Mouse (Mus musculus) forebrain, embryonic 12.5 days (tissue): Measurements from ENCODE around the gene Stab1. TPM values are rescaled to one million over a fixed set of nuclear protein-coding genes. Genes with fewer than 3 reads are reported as not detected.

Experiments used
- ATAC-seq: fragments of 200-750 bp; cut with Nextera tagmentation; 2 replicates; pipeline ENCODE4 v1.8.0; 2017; ENCODE audit warnings: moderate TSS enrichment; ENCODE audit not compliant: low FRiP score
- H3K27ac ChIP-seq: fragments of 300-500 bp; sonication (generic); 2 replicates; pipeline ENCODE4 v1.5.1; 2016; ENCODE audit warnings: mild to moderate bottlenecking
- H3K27me3 ChIP-seq: fragments of 300-500 bp; sonication (generic); 2 replicates; pipeline ENCODE4 v1.6.1; 2016; ENCODE audit warnings: mild to moderate bottlenecking
- H3K36me3 ChIP-seq: fragments of 300-500 bp; sonication (generic); replicated peaks from 2 replicates; pipeline ENCODE4 v1.6.1; 2016; ENCODE audit warnings: mild to moderate bottlenecking
- H3K4me1 ChIP-seq: fragments of 300-500 bp; sonication (generic); 2 replicates; pipeline ENCODE4 v1.6.1; 2016
- H3K4me2 ChIP-seq: fragments of 300-500 bp; sonication (generic); 2 replicates; pipeline ENCODE4 v1.6.1; 2016; ENCODE audit warnings: mild to moderate bottlenecking, moderate library complexity
- H3K4me3 ChIP-seq: fragments of 300-500 bp; sonication (generic); replicated peaks from 2 replicates; pipeline ENCODE4 v1.5.1; 2016; ENCODE audit warnings: mild to moderate bottlenecking
- H3K9ac ChIP-seq: fragments of 300-500 bp; sonication (generic); 2 replicates; pipeline ENCODE4 v1.6.1; 2016; ENCODE audit warnings: mild to moderate bottlenecking
- H3K9me3 ChIP-seq: fragments of 300-500 bp; sonication (generic); 2 replicates; pipeline ENCODE4 v1.6.1; 2016
- WGBS: fragments of 180-500 bp; shearing (Covaris S2); methylation state at CpG from one replicate; pipeline ENCODE4 v1.1.7; 2016; 5-methylcytosine and 5-hydroxymethylcytosine counted together
- polyA plus RNA-seq: library from polyadenylated mRNA; unstranded; fragments of >200 nt; fragmentation: Nextera tagmentation; extraction: Ambion mirVana; gene quantifications from 2 replicates; pipeline ENCODE4 v1.2.1, GENCODE M21; 2016

The Stab1 gene
- polyA plus RNA-seq, 1 experiment from 2014 or later, result 23.1 TPM

DNA sequence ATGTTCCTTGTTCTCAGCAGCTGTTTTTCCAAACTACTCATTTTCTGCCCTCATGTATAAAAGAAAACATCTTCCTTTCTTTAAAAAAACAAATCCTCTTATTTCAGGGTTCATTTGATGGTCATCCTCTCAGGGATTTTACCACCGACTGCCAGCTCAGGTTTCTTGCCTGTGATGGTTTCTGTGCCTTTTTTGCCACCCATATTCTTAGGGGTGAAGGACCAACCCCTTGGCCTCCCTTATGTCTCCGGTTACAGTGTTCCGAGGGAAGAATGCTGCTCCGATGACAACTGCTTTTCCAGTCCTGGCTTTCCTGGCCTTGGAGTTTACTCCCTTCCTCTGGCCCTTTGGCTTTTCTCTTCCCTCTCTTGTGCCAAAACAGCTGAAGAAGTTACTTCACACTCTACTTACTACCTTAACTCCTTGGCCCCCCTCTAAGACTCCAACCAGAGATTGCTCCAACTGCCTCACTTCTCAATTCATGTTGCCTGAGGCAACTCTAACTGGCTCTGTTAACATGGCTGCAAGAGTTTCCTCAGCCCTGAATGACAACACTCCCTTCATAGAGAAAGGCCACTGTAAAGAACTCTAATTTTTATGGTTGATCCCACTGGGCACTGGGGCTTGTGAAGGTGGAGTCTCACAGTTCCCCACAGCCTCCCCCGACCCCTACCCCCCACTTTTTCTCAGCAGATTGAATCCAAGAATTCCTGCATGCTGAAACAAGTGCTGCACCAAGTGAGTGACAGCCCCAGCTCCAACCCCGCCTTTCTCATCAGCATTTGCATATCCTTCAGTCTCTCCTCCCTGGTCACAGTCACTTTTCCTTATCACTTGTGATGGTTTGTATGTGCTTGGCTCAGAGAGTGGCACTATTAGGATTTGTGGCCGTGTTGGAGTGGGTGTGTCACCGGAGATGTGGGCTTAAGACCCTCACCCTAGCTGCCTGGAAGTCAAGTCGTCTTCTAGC is 43.0 kb downstream of the Stab1 start:
- Histone ChIP-seq H3K4me3 (no peak overlapping the region), H3K27ac (peak overlapping the region; percentile 25; the same call in 1 of the 2 replicates), H3K27me3 (no peaks in the 10 kb centered on the region), H3K4me1 (peaks cover 31% of the 10 kb centered on the region), H3K4me2 (no peak overlapping the region), H3K9me3 (no peaks in the 10 kb centered on the region), H3K9ac (no peak overlapping the region), H3K36me3 (peaks cover 21% of the 10 kb centered on the region)
- ATAC-seq, result no peak
- 67% methylated on average over 9 of the region's 9 CpGs for whole genome bisulfite sequencing

DNA sequence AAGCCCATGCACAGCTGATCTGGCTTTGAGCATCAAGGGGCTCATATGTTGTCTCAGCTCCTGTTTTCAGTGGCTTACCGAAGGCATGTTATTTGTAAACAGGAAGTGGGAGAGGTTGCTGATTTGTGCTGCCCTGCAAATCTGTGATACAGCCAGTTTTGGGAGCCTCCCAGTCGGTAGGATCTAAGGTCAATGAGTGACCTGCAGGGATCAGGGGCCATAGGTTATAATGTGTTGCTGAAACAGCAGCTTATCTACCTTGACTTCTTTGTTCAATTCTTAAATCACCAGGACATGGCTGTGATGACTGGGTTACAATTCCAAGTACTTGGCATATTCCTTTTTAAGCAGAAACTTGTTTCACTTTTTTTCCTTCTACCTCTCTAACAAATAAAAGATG is 52.9 kb downstream of the Stab1 start:
- WGBS, result 79% methylated on average over 2 of the region's 2 CpGs
- ATAC-seq, result no peak

GRCm38 (mm10) chr14:31114011-31114410 is 54.4 kb downstream of the Stab1 start:
- Histone ChIP-seq H3K9ac (no peak overlapping the region), H3K4me3 (no peak overlapping the region), H3K4me2 (no peak overlapping the region), H3K36me3 (peaks cover 76% of the 10 kb centered on the region), H3K27me3 (no peaks in the 10 kb centered on the region), H3K9me3 (no peaks in the 10 kb centered on the region), H3K27ac (no peak overlapping the region), H3K4me1 (no peaks in the 10 kb centered on the region)
- no peak for ATAC-seq
- 86% methylated on average over 3 of the region's 3 CpGs for WGBS

More for the DNA sequence above, 52.9 kb downstream of the Stab1 start:
- peaks cover 71% of the 10 kb centered on the region for H3K36me3 ChIP-seq
- no peak overlapping the region for H3K27ac ChIP-seq
- H3K4me1 ChIP-seq, result no peaks in the 10 kb centered on the region
- H3K4me2 ChIP-seq, result no peak overlapping the region
- H3K9me3 ChIP-seq, result no peaks in the 10 kb centered on the region
- H3K27me3 ChIP-seq, result no peaks in the 10 kb centered on the region
- no peak overlapping the region for H3K9ac ChIP-seq
- H3K4me3 ChIP-seq, result no peak overlapping the region

- H3K4me1 ChIP-seq, result no peaks in the 10 kb centered on the region
- no peak overlapping the region for H3K4me3 ChIP-seq
- peaks cover 77% of the 10 kb centered on the region for H3K36me3 ChIP-seq
- no peak for ATAC-seq
- 88% methylated on average over 5 of the region's 5 CpGs for WGBS
- H3K9me3 ChIP-seq, result no peaks in the 10 kb centered on the region
- H3K27me3 ChIP-seq, result no peaks in the 10 kb centered on the region
- H3K27ac ChIP-seq, result no peak overlapping the region
- no peak overlapping the region for H3K4me2 ChIP-seq
- no peak overlapping the region for H3K9ac ChIP-seq
Measured at GRCm38 (mm10) chr14:31112187-31112586, 56.3 kb downstream of the Stab1 start.

- ATAC-seq, result no peak
- WGBS, result 91% methylated on average over 3 of the region's 3 CpGs
- no peak overlapping the region for H3K27ac ChIP-seq
- no peak overlapping the region for H3K4me3 ChIP-seq
- peaks cover 79% of the 10 kb centered on the region for H3K36me3 ChIP-seq
- H3K4me1 ChIP-seq, result no peaks in the 10 kb centered on the region
- no peaks in the 10 kb centered on the region for H3K27me3 ChIP-seq
- no peak overlapping the region for H3K9ac ChIP-seq
- H3K9me3 ChIP-seq, result no peaks in the 10 kb centered on the region
- H3K4me2 ChIP-seq, result no peak overlapping the region
Measured at GRCm38 (mm10) chr14:31110613-31111012, 57.8 kb downstream of the Stab1 start.

DNA sequence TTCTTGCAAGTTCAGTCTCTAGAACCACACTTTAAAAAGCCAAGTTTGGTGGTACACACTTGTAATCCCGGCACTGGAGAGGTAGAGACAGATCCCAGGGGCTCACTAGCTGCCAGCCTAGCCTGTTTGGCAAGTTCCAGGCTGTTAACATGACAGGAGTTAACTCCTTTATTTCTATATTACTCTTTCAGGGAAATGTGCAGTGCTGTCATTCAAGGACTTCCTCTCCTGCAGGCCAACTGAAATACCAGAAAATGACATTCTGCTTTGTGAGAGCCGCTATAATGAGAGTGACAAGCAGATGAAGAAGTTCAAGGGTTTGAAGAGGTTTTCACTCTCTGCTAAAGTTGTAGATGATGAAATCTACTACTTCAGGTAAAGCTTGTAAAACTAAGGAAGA is 63.3 kb downstream of the Stab1 start:
- Histone ChIP-seq H3K9ac (no peak overlapping the region), H3K27me3 (no peaks in the 10 kb centered on the region), H3K36me3 (peaks cover 73% of the 10 kb centered on the region), H3K4me1 (no peaks in the 10 kb centered on the region), H3K9me3 (no peaks in the 10 kb centered on the region), H3K4me2 (no peak overlapping the region), H3K4me3 (no peak overlapping the region), H3K27ac (no peak overlapping the region)
- ATAC-seq, result no peak
- 95% methylated on average over 2 of the region's 2 CpGs for WGBS

GRCm38 (mm10) chr14:31089918-31090317 is 78.5 kb downstream of the Stab1 start:
- Histone ChIP-seq H3K9me3 (no peaks in the 10 kb centered on the region), H3K9ac (no peak overlapping the region), H3K4me2 (no peak overlapping the region), H3K27ac (no peak overlapping the region), H3K4me1 (no peaks in the 10 kb centered on the region), H3K36me3 (peaks cover 88% of the 10 kb centered on the region), H3K4me3 (no peak overlapping the region), H3K27me3 (no peaks in the 10 kb centered on the region)
- WGBS, result 93% methylated on average over 1 of the region's 1 CpGs
- no peak for ATAC-seq

Other genes with a start within 250 kb of the Stab1 start
- gene Itih3, start 244.9 kb downstream of the Stab1 start, polyA plus RNA-seq, result 0.08 and 0.17 TPM in 2 replicates
- not detected in 2 replicates for gene Itih1, start 225.4 kb downstream of the Stab1 start, polyA plus RNA-seq
- 22.9 and 23.2 TPM in 2 replicates for gene Nek4, start 217.3 kb downstream of the Stab1 start, polyA plus RNA-seq
- gene Glt8d1, start 167.2 kb downstream of the Stab1 start, polyA plus RNA-seq, result 60.5 and 66.0 TPM in 2 replicates
- 262 and 276 TPM in 2 replicates for gene Spcs1, start 167.0 kb downstream of the Stab1 start, polyA plus RNA-seq
- 176 and 189 TPM in 2 replicates for gene Pbrm1, start 149.5 kb downstream of the Stab1 start, polyA plus RNA-seq
- gene Gnl3, start 149.5 kb downstream of the Stab1 start, polyA plus RNA-seq, result 98.7 and 107 TPM in 2 replicates
- 54.6 and 67.9 TPM in 2 replicates for gene Smim4, start 39.7 kb downstream of the Stab1 start, polyA plus RNA-seq
- 406 and 410 TPM in 2 replicates for gene Nt5dc2, start 37.6 kb downstream of the Stab1 start, polyA plus RNA-seq
- gene Tnnc1, start 39.7 kb upstream of the Stab1 start, polyA plus RNA-seq, result 1.6 and 2.1 TPM in 2 replicates
- 439 and 446 TPM in 2 replicates for gene Nisch, start 48.3 kb upstream of the Stab1 start, polyA plus RNA-seq
- gene Sema3g, start 49.2 kb upstream of the Stab1 start, polyA plus RNA-seq, result 0.86 and 0.93 TPM in 2 replicates
- gene Phf7, start 82.7 kb upstream of the Stab1 start, polyA plus RNA-seq, result 14.8 and 15.8 TPM in 2 replicates
- 130 and 135 TPM in 2 replicates for gene Bap1, start 82.8 kb upstream of the Stab1 start, polyA plus RNA-seq
- 7.3 and 8.0 TPM in 2 replicates for gene Dnah1, start 155.3 kb upstream of the Stab1 start, polyA plus RNA-seq
- gene Capn7, start 168.0 kb upstream of the Stab1 start, polyA plus RNA-seq, result 46.8 and 47.5 TPM in 2 replicates